Mouse (Mus musculus) midbrain, embryonic 14.5 days (tissue): Measurements from ENCODE around the gene Tmco4. TPM values are rescaled to one million over a fixed set of nuclear protein-coding genes. Genes with fewer than 3 reads are reported as not detected.

Source experiments
- ATAC-seq: fragments of 200-750 bp; cut with Nextera tagmentation; 2 replicates; pipeline ENCODE4 v1.8.0; 2017; ENCODE audit warnings: moderate number of reproducible peaks, moderate library complexity; ENCODE audit not compliant: low FRiP score, low TSS enrichment
- DNase-seq: peaks from one replicate; pipeline ENCODE4 v3.0.0-alpha.2; 2015
- H3K27ac ChIP-seq: fragments of 300-500 bp; sonication (generic); replicated peaks from 2 replicates; pipeline ENCODE4 v1.5.1; 2014; ENCODE audit warnings: mild to moderate bottlenecking, low read depth, low read length, moderate library complexity
- H3K27me3 ChIP-seq: fragments of 300-500 bp; sonication (generic); 2 replicates; pipeline ENCODE4 v1.6.1; 2014; ENCODE audit warnings: low read length, control low read depth, mixed read lengths; ENCODE audit not compliant: control insufficient read depth, insufficient read depth
- H3K36me3 ChIP-seq: fragments of 300-500 bp; sonication (generic); 2 replicates; pipeline ENCODE4 v1.6.1; 2014; ENCODE audit warnings: low read length, control low read depth; ENCODE audit not compliant: control insufficient read depth, insufficient read depth
- H3K4me1 ChIP-seq: fragments of 300-500 bp; sonication (generic); 2 replicates; pipeline ENCODE4 v1.6.1; 2014; ENCODE audit warnings: mild to moderate bottlenecking, antibody characterized with exemption, low read length, control low read depth; ENCODE audit not compliant: control insufficient read depth, insufficient read depth
- H3K4me2 ChIP-seq: fragments of 300-500 bp; sonication (generic); 2 replicates; pipeline ENCODE4 v1.6.1; 2014; ENCODE audit warnings: mild to moderate bottlenecking, low read length, moderate library complexity
- H3K4me3 ChIP-seq: fragments of 300-500 bp; sonication (generic); replicated peaks from 2 replicates; pipeline ENCODE4 v1.5.1; 2014; ENCODE audit warnings: low read depth, low read length
- H3K9ac ChIP-seq: fragments of 300-500 bp; sonication (generic); replicated peaks from 2 replicates; pipeline ENCODE4 v1.6.1; 2014; ENCODE audit warnings: mild to moderate bottlenecking, low read length, moderate library complexity
- H3K9me3 ChIP-seq: fragments of 300-500 bp; sonication (generic); 2 replicates; pipeline ENCODE4 v1.6.1; 2016; ENCODE audit warnings: low read length, control low read depth, mixed read lengths; ENCODE audit not compliant: control insufficient read depth
- WGBS: fragments of 180-500 bp; shearing (Covaris S2); extraction: QIAGEN DNeasy Blood & Tissue Kit; methylation state at CpG from one replicate; pipeline ENCODE4 v1.1.7; 2014; 5-methylcytosine and 5-hydroxymethylcytosine counted together
- polyA plus RNA-seq: library from polyadenylated mRNA; unstranded; fragments of >200 nt; fragmentation: Nextera tagmentation; extraction: Ambion mirVana; gene quantifications from 2 replicates; pipeline ENCODE4 v1.2.1, GENCODE M21; 2014

Tmco4 gene
- 0.38 and 0.61 TPM in 2 replicates for polyA plus RNA-seq

DNA sequence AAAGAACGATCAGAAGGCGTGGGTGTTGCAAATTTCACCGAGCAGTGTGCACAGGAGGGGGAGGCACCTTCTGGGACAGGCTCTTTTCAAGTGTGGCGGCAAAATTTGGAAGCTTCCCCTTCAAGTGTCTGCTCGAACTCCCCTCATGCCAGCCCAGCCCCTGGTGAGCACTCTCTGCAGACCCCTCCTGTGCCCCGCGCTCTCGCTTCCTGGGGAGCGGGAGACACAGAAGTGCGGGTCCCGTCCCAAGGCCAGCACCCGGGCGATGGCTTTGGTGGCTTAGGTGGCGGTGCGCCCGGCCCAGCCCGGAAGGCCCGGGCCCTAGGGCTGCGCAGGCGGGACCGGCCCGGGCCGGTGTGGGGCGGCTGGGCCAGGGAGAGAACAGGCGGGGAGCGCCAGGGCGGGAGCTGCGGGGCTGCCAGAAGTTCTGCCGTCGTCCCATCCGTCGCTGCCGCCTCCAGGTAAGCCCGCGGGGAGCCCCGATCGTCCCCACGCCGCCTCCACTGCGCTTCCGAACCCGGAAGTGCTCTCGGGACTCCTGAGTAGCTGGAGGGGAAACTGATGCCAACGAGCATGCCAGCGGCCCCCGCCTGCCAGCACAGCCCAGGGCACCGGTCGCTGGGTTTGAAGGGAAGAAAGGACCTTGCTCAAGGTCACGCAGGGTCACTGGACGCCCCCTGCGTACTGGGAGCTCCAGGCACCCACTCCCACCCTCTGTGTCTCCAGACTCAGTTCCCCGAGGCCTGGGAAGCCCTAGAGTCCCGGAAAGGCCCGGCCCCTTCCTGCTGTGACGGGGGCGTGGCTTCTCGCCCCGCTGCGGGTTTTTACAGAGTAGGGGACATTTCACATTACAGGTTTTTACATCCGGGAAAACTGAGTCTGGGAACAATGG lies at the start of gene Tmco4:
Tmco4 (plus strand) TSS at position 62 of the 892 bp plus-strand sequence.
- Histone ChIP-seq H3K36me3 (no peaks in the 10 kb centered on the region), H3K9ac (peak within 1 kb of the TSS; percentile 59), H3K4me1 (peaks cover 9% of the 10 kb centered on the region; the same call in 1 of the 2 replicates), H3K27me3 (no peaks in the 10 kb centered on the region), H3K9me3 (no peaks in the 10 kb centered on the region), H3K4me3 (peak within 1 kb of the TSS; percentile 40), H3K4me2 (peak within 1 kb of the TSS; percentile 81), H3K27ac (no peak within 1 kb of the TSS)
- peak; percentile 68 for DNase-seq
- no peak; the same call in 1 of the 2 replicates for ATAC-seq
- 1% methylated on average over 59 of the region's 60 CpGs for WGBS

DNA sequence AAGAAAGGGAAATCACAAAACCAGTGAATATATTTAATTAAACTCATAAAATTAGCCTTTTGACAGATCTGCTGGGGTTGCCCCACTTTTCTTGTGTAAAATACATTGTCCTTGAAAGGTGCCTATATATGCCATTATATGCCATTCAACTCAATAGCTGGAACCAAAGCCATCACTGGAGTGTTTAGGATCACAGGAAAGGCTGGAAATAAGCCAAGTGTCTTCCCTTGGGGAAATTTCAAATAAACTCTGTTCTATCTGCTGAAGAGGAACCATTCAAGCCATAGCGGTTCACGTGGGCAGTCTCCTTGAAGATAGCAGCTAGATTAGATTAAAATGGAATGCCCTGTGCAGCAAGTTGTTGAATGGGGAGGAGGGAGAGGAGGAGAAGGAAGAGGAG lies 47.1 kb upstream of the Tmco4 start:
- DNase-seq: peak; percentile 42
- 61% methylated on average over 2 of the region's 2 CpGs for WGBS

DNA sequence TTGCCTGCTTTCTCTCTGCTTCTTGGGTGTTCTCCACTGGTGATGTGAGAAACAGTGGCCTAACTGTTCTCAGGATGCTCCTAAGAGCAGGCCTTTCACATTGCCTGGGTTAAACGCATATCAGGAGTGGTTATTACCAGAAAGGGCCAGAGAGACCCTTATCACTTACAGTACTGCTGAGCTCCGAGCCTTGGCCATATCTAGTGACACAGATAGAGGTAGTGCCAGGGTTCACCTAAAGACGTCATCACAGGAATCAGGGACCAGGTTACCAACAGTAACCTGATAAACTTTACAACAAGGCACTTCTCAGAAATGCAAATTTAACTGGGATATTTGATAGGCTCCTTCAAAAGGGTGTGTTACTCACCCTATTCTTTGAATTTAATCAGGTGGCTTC lies 38.8 kb upstream of the Tmco4 start:
- WGBS: 84% methylated on average over 3 of the region's 3 CpGs

More for the DNA sequence above, 47.1 kb upstream of the Tmco4 start:
- ATAC-seq: no peak
- no peak overlapping the region for H3K4me2 ChIP-seq
- H3K4me3 ChIP-seq: no peak overlapping the region
- no peaks in the 10 kb centered on the region for H3K27me3 ChIP-seq
- H3K36me3 ChIP-seq: no peaks in the 10 kb centered on the region
- H3K4me1 ChIP-seq: no peaks in the 10 kb centered on the region
- H3K9me3 ChIP-seq: no peaks in the 10 kb centered on the region
- H3K27ac ChIP-seq: no peak overlapping the region
- H3K9ac ChIP-seq: no peak overlapping the region

DNA sequence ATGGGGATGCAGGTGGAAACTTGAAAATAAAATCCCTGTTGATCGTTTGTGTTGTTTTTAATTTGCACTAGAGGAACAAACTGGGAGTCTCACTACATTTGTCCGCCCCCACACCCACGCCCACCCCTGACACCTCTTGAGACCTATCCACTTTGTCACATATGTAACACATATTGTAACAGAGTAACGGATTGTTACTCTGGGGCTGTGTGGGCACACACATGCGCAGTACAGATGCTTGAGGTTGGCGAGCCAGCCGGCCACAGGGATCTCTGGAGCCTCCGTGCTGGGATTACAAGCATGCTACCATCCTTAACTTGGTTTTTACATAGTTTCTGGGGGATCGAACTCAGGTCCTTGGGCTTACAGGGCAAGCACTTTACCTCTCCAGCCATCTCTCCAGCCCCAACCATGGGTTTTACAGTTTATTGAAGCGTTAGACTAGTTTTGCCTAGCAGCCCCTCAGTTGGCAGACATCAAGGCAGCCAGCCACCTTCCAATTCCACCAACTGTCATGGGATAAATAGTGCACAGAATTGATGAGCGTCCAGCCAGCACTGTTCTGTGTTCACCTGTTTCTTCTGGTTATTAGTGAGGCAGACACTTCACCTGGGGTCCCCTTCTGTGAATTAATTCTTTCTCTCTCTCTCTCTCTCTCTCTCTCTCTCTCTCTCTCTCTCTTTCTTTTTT lies 38.1 kb upstream of the Tmco4 start:
- ATAC-seq (no peak), DNase-seq (no peak)
- Histone ChIP-seq H3K27me3 (no peaks in the 10 kb centered on the region), H3K4me1 (no peaks in the 10 kb centered on the region), H3K4me2 (no peak overlapping the region), H3K27ac (no peak overlapping the region), H3K4me3 (no peak overlapping the region), H3K36me3 (no peaks in the 10 kb centered on the region), H3K9me3 (no peaks in the 10 kb centered on the region), H3K9ac (no peak overlapping the region)
- WGBS: 91% methylated on average over 11 of the region's 11 CpGs

More for the DNA sequence above, 38.8 kb upstream of the Tmco4 start:
- Histone ChIP-seq H3K36me3 (no peaks in the 10 kb centered on the region), H3K27ac (no peak overlapping the region), H3K27me3 (no peaks in the 10 kb centered on the region), H3K4me3 (no peak overlapping the region), H3K4me2 (no peak overlapping the region), H3K9me3 (no peaks in the 10 kb centered on the region), H3K4me1 (no peaks in the 10 kb centered on the region), H3K9ac (no peak overlapping the region)
- DNase-seq (no peak), ATAC-seq (no peak)

DNA sequence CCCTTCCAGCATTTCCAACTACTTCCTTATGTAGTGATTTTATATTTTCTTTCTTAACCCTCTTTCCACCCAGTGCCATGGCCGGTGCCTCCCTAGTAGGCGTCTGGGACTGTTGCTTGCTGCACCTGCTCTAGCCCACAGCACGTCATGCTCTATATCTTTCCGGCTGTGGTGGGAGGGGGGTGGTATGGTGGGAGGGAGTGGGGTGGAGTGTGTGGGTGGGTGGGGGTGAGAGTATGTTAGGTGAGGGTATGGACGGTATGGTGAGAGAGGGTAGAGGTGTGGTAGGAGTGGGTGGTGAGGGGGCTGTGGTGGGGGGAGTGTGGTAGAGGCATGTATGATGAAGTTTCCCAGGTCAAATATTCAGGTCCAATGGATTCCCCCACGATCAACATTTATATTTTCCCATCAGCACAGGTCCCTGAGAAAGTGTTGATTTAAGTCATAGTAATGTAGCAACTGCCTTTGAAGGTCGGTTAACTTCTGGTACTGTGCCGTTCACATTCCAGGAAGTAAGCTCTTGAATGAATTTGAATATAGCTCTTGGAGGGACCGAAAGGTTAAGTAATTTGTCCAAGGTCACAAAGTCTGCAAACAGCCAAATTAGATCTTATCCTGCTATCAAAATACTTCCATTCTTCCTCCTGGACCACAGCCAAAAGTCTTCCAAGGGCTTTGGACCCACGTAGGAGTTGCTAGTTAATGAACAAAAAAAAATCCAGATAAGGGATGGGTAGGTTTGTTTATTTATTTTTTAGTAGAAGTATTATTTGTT lies 34.0 kb upstream of the Tmco4 start:
- H3K9me3 ChIP-seq: no peaks in the 10 kb centered on the region
- H3K9ac ChIP-seq: no peak overlapping the region
- H3K4me2 ChIP-seq: no peak overlapping the region
- H3K27me3 ChIP-seq: no peaks in the 10 kb centered on the region
- no peak for DNase-seq
- H3K27ac ChIP-seq: no peak overlapping the region
- no peaks in the 10 kb centered on the region for H3K36me3 ChIP-seq
- no peak for ATAC-seq
- WGBS: 82% methylated on average over 10 of the region's 10 CpGs
- H3K4me3 ChIP-seq: no peak overlapping the region
- no peaks in the 10 kb centered on the region for H3K4me1 ChIP-seq

DNA sequence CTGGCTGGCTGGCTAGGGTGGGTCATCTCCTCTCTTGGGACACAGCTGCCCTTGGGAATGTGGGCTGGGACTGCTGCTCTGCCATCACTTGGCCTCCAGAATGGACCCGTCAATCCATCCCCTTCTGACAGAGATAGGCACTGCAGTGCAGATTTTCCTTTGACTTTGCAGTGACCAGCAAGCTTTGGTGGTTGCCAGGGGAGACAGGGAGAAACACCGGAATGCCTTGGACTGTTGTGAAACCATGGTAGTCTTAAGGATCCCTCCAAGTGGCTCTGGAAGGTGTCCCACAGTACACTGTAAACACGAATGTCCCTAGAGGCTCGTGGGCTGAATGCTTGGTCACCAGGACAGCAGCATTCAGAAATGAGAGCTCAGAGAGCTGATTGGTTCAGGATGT lies 33.2 kb upstream of the Tmco4 start:
- H3K9ac ChIP-seq: no peak overlapping the region
- ATAC-seq (no peak), DNase-seq (no peak)
- no peaks in the 10 kb centered on the region for H3K27me3 ChIP-seq
- H3K4me1 ChIP-seq: no peaks in the 10 kb centered on the region
- H3K4me2 ChIP-seq: no peak overlapping the region
- no peak overlapping the region for H3K27ac ChIP-seq
- 49% methylated on average over 4 of the region's 4 CpGs for WGBS
- H3K9me3 ChIP-seq: no peaks in the 10 kb centered on the region
- H3K4me3 ChIP-seq: no peak overlapping the region
- H3K36me3 ChIP-seq: no peaks in the 10 kb centered on the region

DNA sequence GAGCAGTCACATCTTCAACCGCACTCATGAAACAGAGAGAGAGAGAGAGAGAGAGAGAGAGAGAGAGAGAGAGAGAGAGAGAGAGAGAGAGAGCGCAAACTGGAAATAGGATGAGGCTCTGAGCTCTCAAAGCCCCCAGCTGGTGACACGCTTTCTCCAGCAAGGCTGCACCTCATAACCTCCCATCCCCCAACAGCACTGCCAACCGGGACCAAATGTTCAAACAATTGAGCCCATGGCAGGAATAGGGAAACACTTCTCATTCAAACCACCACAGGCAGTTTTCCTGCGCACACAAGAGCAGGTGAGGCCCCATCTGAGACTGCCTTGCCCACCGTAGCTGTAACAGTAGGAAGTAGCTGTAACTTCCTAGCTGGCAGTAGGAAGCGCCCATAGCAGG lies 31.3 kb upstream of the Tmco4 start:
- Histone ChIP-seq H3K27ac (no peak overlapping the region), H3K4me2 (no peak overlapping the region), H3K9me3 (no peaks in the 10 kb centered on the region), H3K9ac (no peak overlapping the region), H3K4me3 (no peak overlapping the region), H3K36me3 (no peaks in the 10 kb centered on the region), H3K4me1 (no peaks in the 10 kb centered on the region), H3K27me3 (no peaks in the 10 kb centered on the region)
- DNase-seq (peak; percentile 29), ATAC-seq (no peak)
- WGBS: 41% methylated on average over 7 of the region's 7 CpGs

DNA sequence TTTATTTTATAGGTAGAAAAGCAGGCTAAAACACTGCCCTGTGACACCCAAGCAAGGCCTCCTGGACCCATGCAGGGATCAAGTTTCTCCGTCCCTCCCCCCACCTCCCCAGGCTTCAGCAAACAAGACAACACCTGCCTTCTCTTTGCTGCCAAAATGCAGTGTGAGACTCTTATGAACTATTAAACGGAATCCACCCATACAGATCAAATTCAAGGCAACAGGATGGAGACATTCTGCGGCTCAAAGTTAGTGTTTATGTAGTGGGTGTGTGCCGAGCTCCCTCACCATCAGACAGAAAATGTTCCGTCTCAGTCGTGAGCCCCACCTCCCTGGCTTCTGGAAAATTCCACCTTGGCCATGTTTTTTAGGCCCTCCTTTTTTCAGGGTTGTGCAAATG lies 30.7 kb upstream of the Tmco4 start:
- Histone ChIP-seq H3K27ac (no peak overlapping the region), H3K36me3 (no peaks in the 10 kb centered on the region), H3K9ac (no peak overlapping the region), H3K4me2 (no peak overlapping the region), H3K27me3 (no peaks in the 10 kb centered on the region), H3K4me3 (no peak overlapping the region), H3K9me3 (no peaks in the 10 kb centered on the region), H3K4me1 (no peaks in the 10 kb centered on the region)
- DNase-seq (no peak), ATAC-seq (no peak)
- 71% methylated on average over 6 of the region's 6 CpGs for WGBS
